Mouse (Mus musculus) cerebellum, adult 2 months (tissue): ENCODE measurements at regions not wholly inside any gene's neighbourhood (a gene's known extent, or its start where the extent isn't known, plus 50 kb on each side); places are given as distances from the start of the nearest gene placed in this dataset.

Experiments used
- CTCF ChIP-seq: fragments of 200-500 bp; IDR thresholded peaks from 2 replicates; pipeline ENCODE4 v1.5.1; 2011; ENCODE audit warnings: low read depth, mild to moderate bottlenecking, control low read depth, low read length, moderate library complexity, borderline replicate concordance; ENCODE audit not compliant: insufficient read depth
- POLR2A ChIP-seq: fragments of 200-500 bp; IDR thresholded peaks from 2 replicates; pipeline ENCODE4 v1.6.1; 2011; ENCODE audit warnings: low read length, control low read depth, borderline replicate concordance; ENCODE audit not compliant: insufficient read depth

GRCm38 (mm10) chr5:129412161-129412560 lies 88.9 kb upstream of the Sfswap start:
- no peak for TF ChIP-seq CTCF
- no peak for TF ChIP-seq POLR2A
